Mouse (Mus musculus) forebrain, embryonic 11.5 days (tissue): ENCODE measurements around the gene Xxylt1. TPM values are rescaled to one million over a fixed set of nuclear protein-coding genes. Genes with fewer than 3 reads are reported as not detected.

Source experiments
- ATAC-seq: fragments of 200-750 bp; cut with Nextera tagmentation; replicated peaks from 2 replicates; pipeline ENCODE4 v1.8.0; 2017; ENCODE audit warnings: moderate TSS enrichment; ENCODE audit not compliant: low FRiP score
- DNase-seq: peaks from one replicate; pipeline ENCODE4 v3.0.0-alpha.2; 2017; ENCODE audit warnings: low spot score
- H3K27ac ChIP-seq: fragments of 300-500 bp; sonication (generic); 2 replicates; pipeline ENCODE4 v1.5.1; 2014; ENCODE audit warnings: low read depth, low read length
- H3K27me3 ChIP-seq: fragments of 300-500 bp; sonication (generic); 2 replicates; pipeline ENCODE4 v1.6.1; 2014; ENCODE audit warnings: mild to moderate bottlenecking, low read length, mixed read lengths; ENCODE audit not compliant: control insufficient read depth, insufficient read depth
- H3K36me3 ChIP-seq: fragments of 300-500 bp; sonication (generic); 2 replicates; pipeline ENCODE4 v1.6.1; 2014; ENCODE audit warnings: mild to moderate bottlenecking, low read length, moderate library complexity, mixed read lengths; ENCODE audit not compliant: control insufficient read depth, insufficient read depth
- H3K4me1 ChIP-seq: fragments of 300-500 bp; sonication (generic); replicated peaks from 2 replicates; pipeline ENCODE4 v1.6.1; 2014; ENCODE audit warnings: low read length, mixed read lengths; ENCODE audit not compliant: control insufficient read depth, insufficient read depth
- H3K4me2 ChIP-seq: fragments of 300-500 bp; sonication (generic); 2 replicates; pipeline ENCODE4 v1.6.1; 2014; ENCODE audit warnings: low read depth, mild to moderate bottlenecking, low read length, moderate library complexity, mixed read lengths; ENCODE audit not compliant: severe bottlenecking
- H3K4me3 ChIP-seq: fragments of 300-500 bp; sonication (generic); 2 replicates; pipeline ENCODE4 v1.5.1; 2014; ENCODE audit warnings: low read depth, low read length
- H3K9ac ChIP-seq: fragments of 300-500 bp; sonication (generic); 2 replicates; pipeline ENCODE4 v1.6.1; 2014; ENCODE audit warnings: low read length
- H3K9me3 ChIP-seq: fragments of 300-500 bp; sonication (generic); 2 replicates; pipeline ENCODE4 v1.6.1; 2016; ENCODE audit warnings: low read length, mixed read lengths; ENCODE audit not compliant: control insufficient read depth
- WGBS: fragments of 180-500 bp; shearing (Covaris S2); extraction: QIAGEN DNeasy Blood & Tissue Kit; methylation state at CpG from one replicate; pipeline ENCODE4 v1.1.7; 2014; 5-methylcytosine and 5-hydroxymethylcytosine counted together
- polyA plus RNA-seq: library from polyadenylated mRNA; unstranded; fragments of >200 nt; fragmentation: Nextera tagmentation; extraction: Ambion mirVana; gene quantifications from 2 replicates; pipeline ENCODE4 v1.2.1, GENCODE M21; 2014

The Xxylt1 gene
- polyA plus RNA-seq, 1 experiment from 2014 or later, result 14.7 TPM

DNA sequence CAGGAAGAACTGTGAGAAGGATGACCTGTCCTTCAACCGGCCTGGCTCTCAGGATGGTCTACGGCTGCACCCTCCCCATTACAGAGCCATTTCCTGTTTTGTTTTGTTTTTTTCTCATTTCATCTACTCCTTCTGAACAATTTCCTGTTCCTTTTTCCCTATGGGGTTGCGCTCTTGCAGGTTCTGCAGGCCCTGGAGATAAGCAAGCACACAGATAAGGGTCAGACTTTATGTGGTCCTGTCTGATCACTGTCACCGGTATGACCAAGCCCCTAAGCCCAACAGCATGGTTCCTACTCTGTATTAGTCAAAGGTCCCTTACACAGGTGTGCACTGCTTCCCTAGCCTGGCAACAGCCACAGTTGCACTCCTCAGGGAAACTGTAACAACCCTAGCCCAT lies 56.2 kb downstream of the Xxylt1 start:
- DNase-seq (no peak), ATAC-seq (no peak)
- Histone ChIP-seq H3K9ac (no peak overlapping the region), H3K36me3 (no peaks in the 10 kb centered on the region), H3K4me1 (no peaks in the 10 kb centered on the region), H3K27me3 (no peaks in the 10 kb centered on the region), H3K4me2 (no peak overlapping the region), H3K4me3 (no peak overlapping the region), H3K27ac (no peak overlapping the region), H3K9me3 (no peaks in the 10 kb centered on the region)
- WGBS, result 86% methylated on average over 4 of the region's 4 CpGs

DNA sequence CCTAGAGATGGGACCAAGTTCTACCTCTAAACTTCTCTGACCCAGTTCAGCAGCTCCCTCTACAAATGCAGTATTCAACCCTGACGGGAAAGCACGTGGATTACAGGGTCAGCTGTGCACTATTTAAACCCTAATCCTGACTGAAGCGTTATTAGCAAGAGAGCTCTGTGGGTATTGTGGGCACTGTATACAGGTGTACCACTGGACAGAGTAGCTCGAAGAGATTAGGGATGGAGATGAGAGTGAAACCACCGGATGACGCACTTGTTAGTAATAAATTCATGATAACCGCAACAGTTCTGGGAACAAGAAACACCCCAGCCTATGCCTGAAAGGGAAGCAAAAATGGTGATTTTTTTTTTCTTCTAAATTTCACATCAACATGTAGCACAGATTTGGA lies 57.0 kb downstream of the Xxylt1 start:
- H3K27ac ChIP-seq, result no peak overlapping the region
- no peaks in the 10 kb centered on the region for H3K36me3 ChIP-seq

DNA sequence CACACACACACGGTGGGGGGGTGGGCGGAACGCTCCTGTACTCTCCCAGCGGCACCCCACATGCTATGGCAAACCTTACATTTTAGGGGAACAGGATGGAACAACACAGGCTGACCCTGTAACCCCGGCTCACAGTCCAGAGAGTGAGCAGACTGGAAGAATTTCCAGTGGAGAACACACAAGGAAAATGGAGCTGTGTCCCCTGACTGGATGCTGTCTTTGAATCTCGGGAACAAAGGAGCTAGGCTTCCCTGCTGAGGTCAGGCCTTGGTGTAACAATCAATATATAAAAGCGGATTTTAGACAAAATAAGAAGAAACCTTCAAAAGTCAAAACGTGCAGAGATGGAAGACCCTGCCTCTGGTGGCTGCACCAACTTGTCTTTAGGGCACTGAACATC lies 57.4 kb downstream of the Xxylt1 start:
- whole genome bisulfite sequencing, result 57% methylated on average over 8 of the region's 8 CpGs
- Histone ChIP-seq H3K27ac (no peak overlapping the region), H3K4me1 (no peaks in the 10 kb centered on the region), H3K36me3 (no peaks in the 10 kb centered on the region), H3K27me3 (no peaks in the 10 kb centered on the region), H3K4me3 (no peak overlapping the region), H3K9ac (no peak overlapping the region), H3K9me3 (no peaks in the 10 kb centered on the region), H3K4me2 (no peak overlapping the region)
- ATAC-seq, result no peak
- DNase-seq, result no peak

More for the DNA sequence above, 57.0 kb downstream of the Xxylt1 start:
- no peak overlapping the region for H3K4me3 ChIP-seq
- 45% methylated on average over 7 of the region's 7 CpGs for WGBS
- no peaks in the 10 kb centered on the region for H3K4me1 ChIP-seq
- H3K9me3 ChIP-seq, result no peaks in the 10 kb centered on the region
- H3K4me2 ChIP-seq, result no peak overlapping the region
- DNase-seq (no peak), ATAC-seq (no peak)
- no peaks in the 10 kb centered on the region for H3K27me3 ChIP-seq
- no peak overlapping the region for H3K9ac ChIP-seq

DNA sequence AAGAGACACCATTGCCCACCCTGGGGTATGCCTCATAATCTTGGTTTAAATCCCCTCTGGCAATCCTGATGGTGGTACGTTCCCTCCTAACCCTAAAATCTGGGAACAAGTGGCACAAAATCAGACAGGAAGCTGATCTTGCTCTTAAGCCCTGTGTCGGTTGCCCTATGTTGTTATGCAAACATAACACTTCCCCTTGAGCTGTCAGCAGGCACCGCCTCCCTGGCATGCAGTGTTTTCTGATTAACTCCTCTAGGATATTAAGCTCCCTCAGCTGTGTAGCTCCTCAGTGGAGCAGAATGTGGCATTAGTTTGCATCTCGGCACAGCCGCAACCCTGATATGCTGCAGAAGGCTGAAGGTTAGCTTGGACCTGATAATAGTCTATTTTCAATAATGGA lies 58.9 kb downstream of the Xxylt1 start:
- Histone ChIP-seq H3K27ac (no peak overlapping the region), H3K4me1 (no peaks in the 10 kb centered on the region), H3K9ac (no peak overlapping the region), H3K4me3 (no peak overlapping the region), H3K4me2 (no peak overlapping the region), H3K9me3 (no peaks in the 10 kb centered on the region), H3K27me3 (no peaks in the 10 kb centered on the region), H3K36me3 (no peaks in the 10 kb centered on the region)
- DNase-seq (no peak), ATAC-seq (no peak)
- 69% methylated on average over 5 of the region's 5 CpGs for WGBS

DNA sequence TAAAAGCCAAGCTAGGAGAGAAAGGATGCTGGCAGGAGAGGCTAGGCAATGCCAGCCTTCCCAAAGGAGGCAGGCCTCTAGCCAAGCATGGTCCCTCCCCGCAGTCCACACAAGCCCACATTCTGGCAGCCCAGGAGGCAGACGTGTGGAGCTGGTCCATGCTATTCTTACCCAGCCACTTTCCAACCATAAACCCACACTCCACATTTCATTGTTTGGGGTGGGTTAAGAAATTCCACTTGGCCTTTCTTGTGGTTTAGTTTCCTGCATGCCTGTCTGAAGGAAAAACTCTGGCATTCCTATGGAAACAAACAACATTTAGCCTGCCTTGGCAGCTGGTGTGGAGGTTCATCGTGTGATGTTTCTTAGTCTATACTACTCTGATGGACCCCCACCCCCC lies 61.7 kb downstream of the Xxylt1 start:
- Histone ChIP-seq H3K27ac (no peak overlapping the region), H3K27me3 (no peaks in the 10 kb centered on the region), H3K4me1 (no peaks in the 10 kb centered on the region), H3K36me3 (no peaks in the 10 kb centered on the region), H3K9ac (no peak overlapping the region), H3K4me2 (no peak overlapping the region), H3K4me3 (no peak overlapping the region), H3K9me3 (no peaks in the 10 kb centered on the region)
- ATAC-seq (no peak), DNase-seq (no peak)
- 84% methylated on average over 3 of the region's 3 CpGs for WGBS

DNA sequence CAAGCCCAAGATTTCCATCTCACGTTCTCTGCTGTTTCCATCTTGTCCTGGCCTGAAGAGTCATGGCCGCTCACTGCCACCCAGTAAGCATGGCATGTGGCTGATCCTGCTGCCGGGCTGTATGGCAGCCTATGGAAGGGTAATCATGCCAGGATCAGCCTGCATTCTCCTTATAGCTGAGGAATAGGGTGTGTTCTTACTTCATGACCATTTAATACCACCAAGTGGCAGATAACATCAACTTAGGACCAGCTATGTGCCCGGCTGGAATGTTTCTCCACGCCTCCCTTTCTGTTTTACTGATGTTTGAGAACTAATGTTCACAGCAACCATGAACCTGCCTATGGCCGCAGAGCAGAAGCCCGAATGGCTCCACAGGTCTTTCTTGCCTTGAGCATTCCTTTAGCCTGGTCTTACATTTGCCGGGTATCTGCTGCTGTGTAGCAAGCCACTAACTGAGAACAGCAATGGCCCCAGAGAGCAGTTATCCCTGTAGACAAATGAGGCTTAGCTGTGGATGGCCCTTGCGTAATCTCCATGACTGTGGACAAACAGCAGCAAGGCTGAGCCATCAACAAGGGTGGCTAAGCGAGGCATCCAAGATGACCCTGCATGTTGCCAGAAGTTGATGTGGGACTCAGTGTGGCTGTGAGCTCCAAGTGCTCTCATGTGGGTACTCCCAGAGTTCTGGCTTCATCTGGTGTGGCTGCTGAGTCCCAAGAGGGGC lies 63.4 kb downstream of the Xxylt1 start:
- H3K4me2 ChIP-seq, result no peak overlapping the region
- WGBS, result 93% methylated on average over 10 of the region's 10 CpGs
- no peak overlapping the region for H3K4me3 ChIP-seq
- DNase-seq, result no peak
- no peaks in the 10 kb centered on the region for H3K4me1 ChIP-seq
- H3K27ac ChIP-seq, result no peak overlapping the region
- H3K27me3 ChIP-seq, result no peaks in the 10 kb centered on the region
- H3K9me3 ChIP-seq, result no peaks in the 10 kb centered on the region
- no peak for ATAC-seq
- H3K36me3 ChIP-seq, result no peaks in the 10 kb centered on the region
- no peak overlapping the region for H3K9ac ChIP-seq

DNA sequence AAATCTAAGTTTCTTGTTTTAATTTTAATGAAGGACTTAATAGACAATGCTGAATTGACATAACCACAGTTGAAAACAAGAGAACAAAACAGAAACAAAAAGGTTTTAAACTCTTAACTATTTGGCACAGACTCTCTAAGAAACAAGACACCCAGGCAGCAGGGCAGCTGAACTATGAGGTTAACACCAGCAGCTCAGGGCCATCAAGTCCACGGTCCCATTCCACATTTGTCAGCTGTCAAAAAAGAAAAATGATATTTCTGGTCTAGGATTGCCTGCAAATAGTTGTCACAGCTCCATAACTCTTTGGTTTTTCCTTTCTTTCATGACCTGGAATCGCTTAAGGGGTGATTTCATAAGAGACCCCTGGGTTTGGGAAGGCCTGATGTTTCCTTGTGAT lies 64.6 kb downstream of the Xxylt1 start:
- no peaks in the 10 kb centered on the region for H3K4me1 ChIP-seq
- H3K9ac ChIP-seq, result no peak overlapping the region
- no peaks in the 10 kb centered on the region for H3K27me3 ChIP-seq
- no peaks in the 10 kb centered on the region for H3K36me3 ChIP-seq
- H3K9me3 ChIP-seq, result no peaks in the 10 kb centered on the region
- no peak overlapping the region for H3K4me2 ChIP-seq
- WGBS, result 91% methylated on average over 2 of the region's 2 CpGs
- no peak for DNase-seq
- H3K4me3 ChIP-seq, result no peak overlapping the region
- ATAC-seq, result no peak
- H3K27ac ChIP-seq, result no peak overlapping the region

DNA sequence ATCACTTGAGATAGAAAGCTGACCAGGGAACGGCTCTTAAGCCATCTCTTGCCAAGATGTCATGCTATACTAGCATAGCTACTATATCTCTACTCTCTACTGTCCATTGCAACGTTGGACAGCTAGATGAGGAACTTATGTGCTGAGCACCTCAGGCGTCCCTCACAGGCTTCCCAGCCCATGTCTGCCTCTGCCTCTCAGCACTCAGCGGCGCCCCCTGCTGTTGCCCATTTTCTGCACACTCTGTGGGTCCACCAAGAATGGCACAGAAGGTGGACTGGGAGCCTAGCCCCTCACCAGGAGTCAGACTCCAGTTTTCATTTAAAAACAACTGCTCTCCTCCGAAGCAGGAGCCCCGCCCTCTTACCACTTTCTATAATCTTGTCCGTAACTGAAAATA lies 65.1 kb downstream of the Xxylt1 start:
- Histone ChIP-seq H3K27ac (no peak overlapping the region), H3K27me3 (no peaks in the 10 kb centered on the region), H3K9me3 (no peaks in the 10 kb centered on the region), H3K9ac (no peak overlapping the region), H3K4me2 (no peak overlapping the region), H3K4me1 (no peaks in the 10 kb centered on the region), H3K4me3 (no peak overlapping the region), H3K36me3 (no peaks in the 10 kb centered on the region)
- DNase-seq (no peak), ATAC-seq (no peak)
- 73% methylated on average over 8 of the region's 8 CpGs for WGBS

DNA sequence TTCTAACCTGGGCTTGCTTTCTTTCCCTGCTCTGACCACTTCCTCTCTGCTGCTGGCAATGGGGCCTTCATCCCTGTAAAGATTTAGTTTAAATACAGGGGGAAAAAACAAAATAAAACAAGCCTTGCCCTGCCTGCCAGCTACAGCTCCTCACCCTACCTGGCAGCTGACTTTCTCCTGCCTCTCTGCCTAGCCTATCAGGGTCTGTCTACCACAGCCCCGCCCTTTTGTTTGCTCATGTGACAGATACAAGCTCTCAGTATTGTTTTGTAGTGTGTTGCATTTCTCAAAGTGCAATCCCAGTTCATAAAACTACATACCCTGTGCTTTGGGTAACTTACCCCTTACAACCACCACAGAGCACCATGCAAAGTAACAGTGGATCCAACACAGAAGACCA lies 66.0 kb downstream of the Xxylt1 start:
- Histone ChIP-seq H3K4me1 (no peaks in the 10 kb centered on the region), H3K27me3 (no peaks in the 10 kb centered on the region), H3K9ac (no peak overlapping the region), H3K4me2 (no peak overlapping the region), H3K9me3 (no peaks in the 10 kb centered on the region), H3K36me3 (no peaks in the 10 kb centered on the region), H3K27ac (no peak overlapping the region), H3K4me3 (no peak overlapping the region)
- no peak for ATAC-seq
- no peak for DNase-seq
- 96% methylated on average over 1 of the region's 1 CpGs for WGBS
